Mouse (Mus musculus) stomach, postnatal 0 days (tissue): ENCODE measurements around the gene Olfr1163. TPM values are rescaled to one million over a fixed set of nuclear protein-coding genes. Genes with fewer than 3 reads are reported as not detected.
"Not testable (repeated sequence)": the region's sequence is repeated elsewhere in the genome, so short reads cannot be mapped to it uniquely, and the experiment has no call there.

Experiments used
- ATAC-seq: fragments of 200-750 bp; cut with Nextera tagmentation; 2 replicates; pipeline ENCODE4 v1.8.0; 2017; ENCODE audit not compliant: low FRiP score, low TSS enrichment
- DNase-seq: peaks from one replicate; pipeline ENCODE4 v3.0.0-alpha.2; 2016; ENCODE audit warnings: low spot score
- H3K27ac ChIP-seq: fragments of 300-500 bp; sonication (generic); replicated peaks from 2 replicates; pipeline ENCODE4 v1.5.1; 2014; ENCODE audit warnings: mild to moderate bottlenecking, control low read depth
- H3K27me3 ChIP-seq: fragments of 300-500 bp; sonication (generic); 2 replicates; pipeline ENCODE4 v1.6.1; 2014; ENCODE audit warnings: low read length; ENCODE audit not compliant: control insufficient read depth, insufficient read depth
- H3K36me3 ChIP-seq: fragments of 300-500 bp; sonication (generic); 2 replicates; pipeline ENCODE4 v1.6.1; 2014; ENCODE audit warnings: low read length, mixed read lengths; ENCODE audit not compliant: control insufficient read depth, insufficient read depth
- H3K4me1 ChIP-seq: fragments of 300-500 bp; sonication (generic); replicated peaks from 2 replicates; pipeline ENCODE4 v1.6.1; 2014; ENCODE audit warnings: antibody characterized with exemption; ENCODE audit not compliant: control insufficient read depth, insufficient read depth
- H3K4me2 ChIP-seq: fragments of 300-500 bp; sonication (generic); replicated peaks from 2 replicates; pipeline ENCODE4 v1.6.1; 2014; ENCODE audit warnings: low read depth, mild to moderate bottlenecking, control low read depth, moderate library complexity
- H3K4me3 ChIP-seq: fragments of 300-500 bp; sonication (generic); 2 replicates; pipeline ENCODE4 v1.5.1; 2014; ENCODE audit warnings: low read depth, low read length, control low read depth
- H3K9ac ChIP-seq: fragments of 300-500 bp; sonication (generic); 2 replicates; pipeline ENCODE4 v1.6.1; 2014; ENCODE audit warnings: mild to moderate bottlenecking, low read length, control low read depth, mixed read lengths
- H3K9me3 ChIP-seq: fragments of 300-500 bp; sonication (generic); 2 replicates; pipeline ENCODE4 v1.6.1; 2016; ENCODE audit warnings: low read length; ENCODE audit not compliant: control insufficient read depth
- CTCF ChIP-seq: IDR thresholded peaks from 2 replicates; pipeline ENCODE4 v1.5.1; 2016; ENCODE audit warnings: antibody characterized with exemption, low read depth, mild to moderate bottlenecking, moderate library complexity
- EP300 ChIP-seq: optimal IDR thresholded peaks from 2 replicates; pipeline ENCODE3; 2016; ENCODE audit warnings: antibody characterized with exemption
- WGBS: fragments of 180-500 bp; shearing (Covaris S2); extraction: QIAGEN DNeasy Blood & Tissue Kit; methylation state at CpG from one replicate; pipeline ENCODE4 v1.1.7; 2014; 5-methylcytosine and 5-hydroxymethylcytosine counted together
- polyA plus RNA-seq: library from polyadenylated mRNA; unstranded; fragments of >200 nt; fragmentation: Nextera tagmentation; extraction: Ambion mirVana; gene quantifications from 2 replicates; pipeline ENCODE4 v1.2.1, GENCODE M21; 2015

Olfr1163 gene
- not detected in 2 replicates for polyA plus RNA-seq

- ATAC-seq (no peak), DNase-seq (no peak)
- H3K9ac ChIP-seq = no peak within 1 kb of the TSS
- TF ChIP-seq EP300 (no peak), CTCF (no peak)
- no peaks in the 10 kb centered on the region for H3K4me1 ChIP-seq
- no peaks in the 10 kb centered on the region for H3K27me3 ChIP-seq
- no peaks in the 10 kb centered on the region for H3K36me3 ChIP-seq
- no peak within 1 kb of the TSS for H3K4me3 ChIP-seq
- H3K4me2 ChIP-seq = no peak within 1 kb of the TSS
- H3K9me3 ChIP-seq = no peaks in the 10 kb centered on the region
- no peak within 1 kb of the TSS for H3K27ac ChIP-seq
These were observed at the start of gene Olfr1163 for GRCm38 (mm10) chr2:88071730-88072129. Gene Olfr1163 (minus strand): TSS chr2:88071830.

- Histone ChIP-seq H3K4me1 (no peaks in the 10 kb centered on the region), H3K27ac (no peak within 1 kb of the TSS), H3K27me3 (no peaks in the 10 kb centered on the region), H3K9ac (no peak within 1 kb of the TSS), H3K4me2 (no peak within 1 kb of the TSS), H3K36me3 (no peaks in the 10 kb centered on the region), H3K9me3 (no peaks in the 10 kb centered on the region), H3K4me3 (no peak within 1 kb of the TSS)
- ATAC-seq = no peak
- no peak for TF ChIP-seq EP300
- no peak for TF ChIP-seq CTCF
- no peak for DNase-seq
- 67% methylated on average over 4 of the region's 4 CpGs for WGBS
These were observed 22.2 kb upstream of the Olfr1163 start, which contains the start of gene Olfr1164 for GRCm38 (mm10) chr2:88093866-88094265. Gene Olfr1164 (minus strand): TSS chr2:88093966.

GRCm38 (mm10) chr2:88063587-88063986 is 8.0 kb downstream of the Olfr1163 start:
- Histone ChIP-seq H3K4me1 (no peaks in the 10 kb centered on the region), H3K27me3 (no peaks in the 10 kb centered on the region), H3K4me3 (no peak overlapping the region), H3K36me3 (no peaks in the 10 kb centered on the region), H3K27ac (no peak overlapping the region), H3K9ac (no peak overlapping the region), H3K4me2 (no peak overlapping the region), H3K9me3 (no peaks in the 10 kb centered on the region)
- no peak for ATAC-seq
- no peak for DNase-seq
- TF ChIP-seq CTCF (no peak), EP300 (no peak)
- 79% methylated on average over 2 of the region's 2 CpGs for WGBS

GRCm38 (mm10) chr2:88051029-88051428 is 20.6 kb downstream of the Olfr1163 start, which contains the start of gene Olfr1162:
Gene Olfr1162 (minus strand): TSS chr2:88051129.
- Histone ChIP-seq H3K27me3 (no peaks in the 10 kb centered on the region), H3K4me2 (no peak within 1 kb of the TSS), H3K9ac (no peak within 1 kb of the TSS), H3K4me1 (no peaks in the 10 kb centered on the region), H3K36me3 (no peaks in the 10 kb centered on the region), H3K27ac (no peak within 1 kb of the TSS), H3K4me3 (no peak within 1 kb of the TSS), H3K9me3 (no peaks in the 10 kb centered on the region)
- WGBS = 82% methylated on average over 1 of the region's 1 CpGs
- no peak for ATAC-seq
- DNase-seq = no peak
- TF ChIP-seq CTCF (no peak), EP300 (no peak)

- Histone ChIP-seq H3K4me2 (no peak within 1 kb of the TSS), H3K4me3 (no peak within 1 kb of the TSS), H3K4me1 (no peaks in the 10 kb centered on the region), H3K27me3 (no peaks in the 10 kb centered on the region), H3K27ac (no peak within 1 kb of the TSS), H3K36me3 (no peaks in the 10 kb centered on the region), H3K9ac (no peak within 1 kb of the TSS), H3K9me3 (no peaks in the 10 kb centered on the region)
- ATAC-seq = no peak
- no peak for DNase-seq
- TF ChIP-seq EP300 (no peak), CTCF (no peak)
These were observed 34.0 kb downstream of the Olfr1163 start, which contains the start of gene Olfr73 for GRCm38 (mm10) chr2:88037599-88037998. Gene Olfr73 (minus strand): TSS chr2:88037699.

- H3K4me1 ChIP-seq, H3K9me3 ChIP-seq, H3K9ac ChIP-seq, H3K36me3 ChIP-seq, H3K27ac ChIP-seq, H3K27me3 ChIP-seq, ATAC-seq, DNase-seq, H3K4me2 ChIP-seq, H3K4me3 ChIP-seq: not testable (repeated sequence)
- 68% methylated on average over 1 of the region's 1 CpGs for WGBS
These were observed 49.2 kb downstream of the Olfr1163 start, which contains the start of gene Olfr1161 for GRCm38 (mm10) chr2:88022474-88022873. Gene Olfr1161 (plus strand): TSS chr2:88022774.

Other genes with a start within 250 kb of the Olfr1163 start
- gene Olfr1148, start 241.3 kb downstream of the Olfr1163 start, polyA plus RNA-seq = not detected in 2 replicates
- gene Olfr1150-ps1, start 227.8 kb downstream of the Olfr1163 start, polyA plus RNA-seq = not detected in 2 replicates
- gene Olfr1151, start 216.0 kb downstream of the Olfr1163 start, polyA plus RNA-seq = not detected in 2 replicates
- gene Olfr1152, start 205.3 kb downstream of the Olfr1163 start, polyA plus RNA-seq = not detected in 2 replicates
- gene Olfr1153, start 176.9 kb downstream of the Olfr1163 start, polyA plus RNA-seq = 0.10 TPM in 1 of 2 replicates, not detected in the other
- gene Olfr1154, start 166.7 kb downstream of the Olfr1163 start, polyA plus RNA-seq = not detected in 2 replicates
- not detected in 2 replicates for gene Olfr1155, start 126.7 kb downstream of the Olfr1163 start, polyA plus RNA-seq
- not detected in 2 replicates for gene Olfr1156, start 118.7 kb downstream of the Olfr1163 start, polyA plus RNA-seq
- gene Olfr1157, start 103.5 kb downstream of the Olfr1163 start, polyA plus RNA-seq = not detected in 2 replicates
- not detected in 2 replicates for gene Olfr74, start 97.2 kb downstream of the Olfr1163 start, polyA plus RNA-seq
- not detected in 2 replicates for gene Olfr1158, start 81.7 kb downstream of the Olfr1163 start, polyA plus RNA-seq
- 0.04 TPM in 1 of 2 replicates, not detected in the other for gene Olfr1160, start 63.6 kb downstream of the Olfr1163 start, polyA plus RNA-seq
- not detected in 2 replicates for gene Olfr1161, start 49.1 kb downstream of the Olfr1163 start, polyA plus RNA-seq
- not detected in 2 replicates for gene Olfr73, start 34.1 kb downstream of the Olfr1163 start, polyA plus RNA-seq
- 0.02 TPM in 1 of 2 replicates, not detected in the other for gene Olfr1162, start 20.7 kb downstream of the Olfr1163 start, polyA plus RNA-seq
- not detected in 2 replicates for gene Olfr1164, start 22.1 kb upstream of the Olfr1163 start, polyA plus RNA-seq
- not detected in 2 replicates for gene Olfr1166, start 56.4 kb upstream of the Olfr1163 start, polyA plus RNA-seq
- gene Olfr1167, start 83.4 kb upstream of the Olfr1163 start, polyA plus RNA-seq = not detected in 2 replicates
- gene Olfr1168, start 110.0 kb upstream of the Olfr1163 start, polyA plus RNA-seq = not detected in 2 replicates
- gene Olfr1170, start 156.5 kb upstream of the Olfr1163 start, polyA plus RNA-seq = 0.04 TPM in 1 of 2 replicates, not detected in the other
- gene Olfr1173, start 208.0 kb upstream of the Olfr1163 start, polyA plus RNA-seq = 0.01 TPM in 1 of 2 replicates, not detected in the other
- not detected in 2 replicates for gene Olfr1174-ps, start 243.3 kb upstream of the Olfr1163 start, polyA plus RNA-seq